Mouse (Mus musculus): ENCODE results near the gene Gm5141. TPM values are rescaled to one million over a fixed set of nuclear protein-coding genes. Genes with fewer than 3 reads are reported as not detected.

Gm5141 gene
- polyA plus RNA-seq, 1 experiment = not detected

DNA sequence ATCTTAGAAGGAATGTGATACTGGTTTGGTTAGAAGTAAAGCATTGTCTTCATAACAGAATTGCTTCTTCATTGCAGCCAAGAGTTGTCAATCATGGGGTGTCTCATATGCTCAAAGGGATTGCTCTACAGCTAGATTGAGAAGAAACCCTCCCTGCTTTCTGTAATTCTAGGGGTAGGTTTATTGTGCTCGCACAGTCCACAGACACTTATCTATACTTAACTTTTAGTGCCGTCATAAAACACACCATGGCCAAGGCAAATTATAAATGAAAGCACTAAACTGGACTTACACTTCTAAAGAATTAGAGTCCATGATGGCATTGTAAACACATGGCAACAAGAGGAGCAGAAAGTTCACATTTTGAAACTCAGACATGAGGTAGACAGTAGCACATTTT lies 52.3 kb downstream of the Gm5141 start:
- no peaks in the 10 kb centered on the region for H3K27me3 ChIP-seq (ENCODE audit: control insufficient read depth)
- no peak overlapping the region for H3K4me3 ChIP-seq (replicated peaks)
- H3K4me1 ChIP-seq (ENCODE audit: control insufficient read depth) = no peaks in the 10 kb centered on the region
- no peak for TF ChIP-seq TAL1 (IDR thresholded peaks at IDR 0.05; ENCODE audit: low read length)
- no peak for TF ChIP-seq GATA1 (IDR thresholded peaks at IDR 0.05; ENCODE audit: low read length)
- no peaks in the 10 kb centered on the region for H3K9me3 ChIP-seq (ENCODE audit: control insufficient read depth, low read length)
- no peaks in the 10 kb centered on the region for H3K36me3 ChIP-seq (ENCODE audit: control insufficient read depth)

Other genes starting within 250 kb of the Gm5141 start
- not detected in 2 replicates for gene Zfp935, start 227.3 kb downstream of the Gm5141 start, polyA plus RNA-seq (2012)
- gene Zfp934, start 214.6 kb downstream of the Gm5141 start, polyA plus RNA-seq (2012) = not detected in 2 replicates
- not detected in 2 replicates for gene 6720489N17Rik, start 161.6 kb downstream of the Gm5141 start, polyA plus RNA-seq (2012)
- gene Platr25, start 25.1 kb downstream of the Gm5141 start, polyA plus RNA-seq (2012) = 0.06 and 0.07 TPM in 2 replicates
- not detected in 2 replicates for gene Fbp2, start 72.6 kb upstream of the Gm5141 start, polyA plus RNA-seq (2012)
- gene Fbp1, start 102.5 kb upstream of the Gm5141 start, polyA plus RNA-seq (2012) = not detected in 2 replicates
- 2.2 and 2.5 TPM in 2 replicates for gene 2010111I01Rik, start 179.1 kb upstream of the Gm5141 start, polyA plus RNA-seq (2012)